Mouse (Mus musculus): Measurements from ENCODE around the gene Olfr520. TPM values are rescaled to one million over a fixed set of nuclear protein-coding genes. Genes with fewer than 3 reads are reported as not detected.
"Not testable (repeated sequence)": the region's sequence is repeated elsewhere in the genome, so short reads cannot be mapped to it uniquely, and the experiment has no call there.

Gene Olfr520
- not detected for total RNA-seq (2021)
- long read RNA-seq, result 0 reads

GRCm38 (mm10) chr7:99729973-99730372, at the start of gene Olfr520:
Gene Olfr520 (plus strand): TSS chr7:99730273.
- no peak for DNase-seq (ENCODE audit: low spot score in 2 of 2)

- no peak for DNase-seq (ENCODE audit: low spot score in 2 of 2)
Measured at GRCm38 (mm10) chr7:99680771-99681170, 49.3 kb upstream of the Olfr520 start.

GRCm38 (mm10) chr7:99684086-99684485, 46.0 kb upstream of the Olfr520 start:
- DNase-seq (ENCODE audit: low spot score in 2 of 2), result no peak

- DNase-seq (ENCODE audit: low spot score in 2 of 2), result no peak
Measured at GRCm38 (mm10) chr7:99690819-99691218, 39.3 kb upstream of the Olfr520 start.

GRCm38 (mm10) chr7:99692396-99692795, 37.7 kb upstream of the Olfr520 start:
- no peak for DNase-seq (ENCODE audit: low spot score in 2 of 2)

GRCm38 (mm10) chr7:99693387-99693786, 36.7 kb upstream of the Olfr520 start:
- no peak for DNase-seq (ENCODE audit: low spot score in 2 of 2)

GRCm38 (mm10) chr7:99693976-99694375, 36.1 kb upstream of the Olfr520 start:
- no peak for DNase-seq (ENCODE audit: low spot score in 2 of 2)

GRCm38 (mm10) chr7:99694424-99694823, 35.6 kb upstream of the Olfr520 start:
- DNase-seq (ENCODE audit: low spot score in 2 of 2), result not testable (repeated sequence)

GRCm38 (mm10) chr7:99695471-99696057, 34.5 kb upstream of the Olfr520 start:
- no peak for DNase-seq (ENCODE audit: low spot score in 2 of 2)

GRCm38 (mm10) chr7:99698576-99698975, 31.5 kb upstream of the Olfr520 start:
- no peak for DNase-seq (ENCODE audit: low spot score in 2 of 2)

- DNase-seq (ENCODE audit: low spot score in 2 of 2), result no peak
Measured at GRCm38 (mm10) chr7:99699106-99699505, 31.0 kb upstream of the Olfr520 start.

GRCm38 (mm10) chr7:99699709-99700151, 30.3 kb upstream of the Olfr520 start:
- DNase-seq (ENCODE audit: low spot score in 2 of 2), result no peak

- no peak for DNase-seq (ENCODE audit: low spot score in 2 of 2)
Measured at GRCm38 (mm10) chr7:99700641-99701040, 29.4 kb upstream of the Olfr520 start.

- DNase-seq (ENCODE audit: low spot score in 2 of 2), result no peak
Measured at GRCm38 (mm10) chr7:99702201-99702600, 27.9 kb upstream of the Olfr520 start.

GRCm38 (mm10) chr7:99704736-99705519, 25.1 kb upstream of the Olfr520 start:
- DNase-seq (ENCODE audit: low spot score in 2 of 2), result no peak

- DNase-seq (ENCODE audit: low spot score in 2 of 2), result no peak
Measured at GRCm38 (mm10) chr7:99706341-99707037, 23.6 kb upstream of the Olfr520 start.

GRCm38 (mm10) chr7:99707038-99707595, 23.0 kb upstream of the Olfr520 start:
- no peak for DNase-seq (ENCODE audit: low spot score in 2 of 2)

GRCm38 (mm10) chr7:99707671-99708070, 22.4 kb upstream of the Olfr520 start:
- no peak for DNase-seq (ENCODE audit: low spot score in 2 of 2)

- peak; percentile 26 to 45 for DNase-seq (ENCODE audit: low spot score in 2 of 2)
Measured at GRCm38 (mm10) chr7:99708301-99708721, 21.8 kb upstream of the Olfr520 start.

GRCm38 (mm10) chr7:99708750-99709149, 21.3 kb upstream of the Olfr520 start:
- peak in 1 of 2 experiments; percentile 23 for DNase-seq (ENCODE audit: low spot score in 2 of 2)

GRCm38 (mm10) chr7:99709992-99710391, 20.1 kb upstream of the Olfr520 start:
- DNase-seq (ENCODE audit: low spot score in 2 of 2), result no peak

- peak; percentile 67 to 70 for DNase-seq (ENCODE audit: low spot score in 2 of 2)
Measured at GRCm38 (mm10) chr7:99710476-99710875, 19.6 kb upstream of the Olfr520 start.
